Mouse (Mus musculus): ENCODE results near the gene Edil3. TPM values are rescaled to one million over a fixed set of nuclear protein-coding genes. Genes with fewer than 3 reads are reported as not detected.

Edil3 gene
- polyA plus RNA-seq, 1 experiment from 2014 or later = 72.1 TPM

GRCm38 (mm10) chr13:89358407-89358806 lies 537.1 kb downstream of the Edil3 start:
- Histone ChIP-seq H3K36me3 (replicated peaks; ENCODE audit: control insufficient read depth, insufficient read depth) (no peaks in the 10 kb centered on the region), H3K9ac (no peak overlapping the region), H3K4me2 (replicated peaks) (no peak overlapping the region), H3K27me3 (ENCODE audit: control insufficient read depth, insufficient read depth, low read length) (no peaks in the 10 kb centered on the region), H3K4me3 (replicated peaks; ENCODE audit: low read length) (no peak overlapping the region), H3K4me1 (replicated peaks; ENCODE audit: control insufficient read depth, insufficient read depth, low read length) (no peaks in the 10 kb centered on the region; the same call in 1 of the 2 replicates), H3K9me3 (ENCODE audit: control insufficient read depth, low read length) (no peaks in the 10 kb centered on the region), H3K27ac (no peak overlapping the region)
- no peak for DNase-seq (ENCODE audit: low spot score)
- ATAC-seq (ENCODE audit: low FRiP score) = no peak

- no peak overlapping the region for H3K9ac ChIP-seq
- ATAC-seq (ENCODE audit: low FRiP score) = no peak
- no peak overlapping the region for H3K27ac ChIP-seq
- no peaks in the 10 kb centered on the region for H3K9me3 ChIP-seq (ENCODE audit: control insufficient read depth, low read length)
- H3K27me3 ChIP-seq (ENCODE audit: control insufficient read depth, insufficient read depth, low read length) = no peaks in the 10 kb centered on the region
- DNase-seq (ENCODE audit: low spot score) = no peak
- no peak overlapping the region for H3K4me3 ChIP-seq (replicated peaks; ENCODE audit: low read length)
- no peak overlapping the region for H3K4me2 ChIP-seq (replicated peaks)
- no peaks in the 10 kb centered on the region for H3K4me1 ChIP-seq (replicated peaks; ENCODE audit: control insufficient read depth, insufficient read depth, low read length)
- H3K36me3 ChIP-seq (replicated peaks; ENCODE audit: control insufficient read depth, insufficient read depth) = no peaks in the 10 kb centered on the region
- WGBS = 83% methylated on average over 4 of the region's 4 CpGs
Observed at GRCm38 (mm10) chr13:89362274-89362673, 541.0 kb downstream of the Edil3 start.

- Histone ChIP-seq H3K9ac (no peak overlapping the region), H3K4me3 (replicated peaks; ENCODE audit: low read length) (no peak overlapping the region), H3K9me3 (ENCODE audit: control insufficient read depth, low read length) (no peaks in the 10 kb centered on the region), H3K27ac (no peak overlapping the region), H3K4me1 (replicated peaks; ENCODE audit: control insufficient read depth, insufficient read depth, low read length) (no peaks in the 10 kb centered on the region), H3K36me3 (replicated peaks; ENCODE audit: control insufficient read depth, insufficient read depth) (no peaks in the 10 kb centered on the region), H3K4me2 (replicated peaks) (no peak overlapping the region), H3K27me3 (ENCODE audit: control insufficient read depth, insufficient read depth, low read length) (no peaks in the 10 kb centered on the region)
- DNase-seq (ENCODE audit: low spot score) (no peak), ATAC-seq (ENCODE audit: low FRiP score) (no peak)
Observed at GRCm38 (mm10) chr13:89371253-89371652, 550.0 kb downstream of the Edil3 start.

DNA sequence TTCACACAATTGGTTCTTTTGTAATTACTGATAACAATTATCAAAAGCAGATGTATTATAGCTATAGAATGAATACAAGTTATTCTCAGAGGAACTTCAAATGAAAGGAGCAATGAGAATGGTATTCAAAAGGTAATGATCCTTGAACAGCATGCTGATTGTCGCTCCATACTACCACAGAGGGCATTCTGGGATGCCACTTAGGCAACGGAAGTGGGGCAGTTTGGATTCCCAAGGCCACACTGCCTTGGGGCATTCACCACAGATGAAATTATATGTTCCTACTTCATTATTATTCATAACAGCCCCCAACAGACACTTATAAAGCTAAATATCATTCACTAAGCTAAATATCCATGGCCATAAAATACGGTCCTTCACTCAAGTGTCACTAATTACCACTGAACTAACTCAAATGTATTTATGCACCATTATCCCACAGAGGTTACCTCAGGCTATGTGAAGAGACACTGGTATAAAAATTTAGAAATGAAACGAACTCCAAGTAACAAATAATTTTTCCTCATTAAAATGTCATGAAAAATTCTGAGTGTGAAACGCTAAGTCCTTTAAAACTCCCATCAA lies 550.5 kb downstream of the Edil3 start:
- no peak for DNase-seq (ENCODE audit: low spot score)
- Histone ChIP-seq H3K9me3 (ENCODE audit: control insufficient read depth, low read length) (no peaks in the 10 kb centered on the region), H3K4me3 (replicated peaks; ENCODE audit: low read length) (no peak overlapping the region), H3K9ac (no peak overlapping the region), H3K27me3 (ENCODE audit: control insufficient read depth, insufficient read depth, low read length) (no peaks in the 10 kb centered on the region), H3K4me1 (replicated peaks; ENCODE audit: control insufficient read depth, insufficient read depth, low read length) (no peaks in the 10 kb centered on the region), H3K36me3 (replicated peaks; ENCODE audit: control insufficient read depth, insufficient read depth) (no peaks in the 10 kb centered on the region), H3K27ac (no peak overlapping the region), H3K4me2 (replicated peaks) (no peak overlapping the region)
- WGBS = 49% methylated on average over 5 of the region's 5 CpGs
- peak; percentile 85 for ATAC-seq (ENCODE audit: low FRiP score)
